Mouse (Mus musculus) splenic B cell, adult 2 months (primary cell): Measurements from ENCODE around the gene Rbm28.

Experiments used
- DNase-seq: peaks from one replicate; pipeline ENCODE4 v3.0.0-alpha.2; 2011; ENCODE audit warnings: low read depth, low spot score
- H3K27me3 ChIP-seq: 2 replicates; pipeline ENCODE4 v1.6.1; 2012; ENCODE audit warnings: mild to moderate bottlenecking, low read length, moderate library complexity, mixed read lengths; ENCODE audit not compliant: control insufficient read depth, poor library complexity, insufficient read depth, severe bottlenecking
- H3K36me3 ChIP-seq: 2 replicates; pipeline ENCODE4 v1.6.1; 2012; ENCODE audit warnings: mild to moderate bottlenecking, low read length, moderate library complexity, mixed read lengths; ENCODE audit not compliant: control insufficient read depth, poor library complexity, insufficient read depth, severe bottlenecking

Gene Rbm28

GRCm38 (mm10) chr6:29133100-29133499, 31.7 kb downstream of the Rbm28 start:
- no peak for DNase-seq
- H3K36me3 ChIP-seq: peaks cover 12% of the 10 kb centered on the region
- H3K27me3 ChIP-seq: no peaks in the 10 kb centered on the region

- no peak for DNase-seq
- H3K36me3 ChIP-seq: peaks cover 19% of the 10 kb centered on the region
- no peaks in the 10 kb centered on the region for H3K27me3 ChIP-seq
Measured at GRCm38 (mm10) chr6:29126878-29127426, 37.9 kb downstream of the Rbm28 start.

GRCm38 (mm10) chr6:29119990-29120389, 44.8 kb downstream of the Rbm28 start:
- Histone ChIP-seq H3K36me3 (no peaks in the 10 kb centered on the region; the same call in 1 of the 2 replicates), H3K27me3 (no peaks in the 10 kb centered on the region)
- DNase-seq: no peak

- DNase-seq: no peak
- Histone ChIP-seq H3K27me3 (no peaks in the 10 kb centered on the region), H3K36me3 (no peaks in the 10 kb centered on the region)
Measured at GRCm38 (mm10) chr6:29118963-29119362, 45.8 kb downstream of the Rbm28 start.

GRCm38 (mm10) chr6:29118231-29118630, 46.6 kb downstream of the Rbm28 start:
- Histone ChIP-seq H3K27me3 (no peaks in the 10 kb centered on the region), H3K36me3 (no peaks in the 10 kb centered on the region)
- DNase-seq: no peak

GRCm38 (mm10) chr6:29117417-29118104, 47.2 kb downstream of the Rbm28 start:
- DNase-seq: no peak
- Histone ChIP-seq H3K36me3 (no peaks in the 10 kb centered on the region), H3K27me3 (no peaks in the 10 kb centered on the region)

- no peaks in the 10 kb centered on the region for H3K27me3 ChIP-seq
- H3K36me3 ChIP-seq: no peaks in the 10 kb centered on the region
- no peak for DNase-seq
Measured at GRCm38 (mm10) chr6:29115756-29116155, 49.0 kb downstream of the Rbm28 start.

- Histone ChIP-seq H3K27me3 (no peaks in the 10 kb centered on the region), H3K36me3 (no peaks in the 10 kb centered on the region)
- DNase-seq: no peak
Measured at GRCm38 (mm10) chr6:29111501-29111900, 53.3 kb downstream of the Rbm28 start.

GRCm38 (mm10) chr6:29108376-29108775, 56.4 kb downstream of the Rbm28 start:
- Histone ChIP-seq H3K27me3 (no peaks in the 10 kb centered on the region), H3K36me3 (no peaks in the 10 kb centered on the region)
- no peak for DNase-seq

- H3K36me3 ChIP-seq: no peaks in the 10 kb centered on the region
- DNase-seq: no peak
- H3K27me3 ChIP-seq: no peaks in the 10 kb centered on the region
Measured at GRCm38 (mm10) chr6:29101248-29101864, 63.5 kb downstream of the Rbm28 start.

- no peak for DNase-seq
- Histone ChIP-seq H3K27me3 (no peaks in the 10 kb centered on the region), H3K36me3 (no peaks in the 10 kb centered on the region)
Measured at GRCm38 (mm10) chr6:29100423-29100822, 64.4 kb downstream of the Rbm28 start.

GRCm38 (mm10) chr6:29099536-29100170, 65.2 kb downstream of the Rbm28 start:
- no peaks in the 10 kb centered on the region for H3K27me3 ChIP-seq
- DNase-seq: no peak
- no peaks in the 10 kb centered on the region for H3K36me3 ChIP-seq

- H3K36me3 ChIP-seq: no peaks in the 10 kb centered on the region
- H3K27me3 ChIP-seq: no peaks in the 10 kb centered on the region
- no peak for DNase-seq
Measured at GRCm38 (mm10) chr6:29092904-29093303, 71.9 kb downstream of the Rbm28 start.

GRCm38 (mm10) chr6:29092234-29092633, 72.6 kb downstream of the Rbm28 start:
- no peaks in the 10 kb centered on the region for H3K27me3 ChIP-seq
- no peak for DNase-seq
- no peaks in the 10 kb centered on the region for H3K36me3 ChIP-seq
